8 mouse cellular contexts compared by ENCODE assay signal in the genomic region with DNA sequence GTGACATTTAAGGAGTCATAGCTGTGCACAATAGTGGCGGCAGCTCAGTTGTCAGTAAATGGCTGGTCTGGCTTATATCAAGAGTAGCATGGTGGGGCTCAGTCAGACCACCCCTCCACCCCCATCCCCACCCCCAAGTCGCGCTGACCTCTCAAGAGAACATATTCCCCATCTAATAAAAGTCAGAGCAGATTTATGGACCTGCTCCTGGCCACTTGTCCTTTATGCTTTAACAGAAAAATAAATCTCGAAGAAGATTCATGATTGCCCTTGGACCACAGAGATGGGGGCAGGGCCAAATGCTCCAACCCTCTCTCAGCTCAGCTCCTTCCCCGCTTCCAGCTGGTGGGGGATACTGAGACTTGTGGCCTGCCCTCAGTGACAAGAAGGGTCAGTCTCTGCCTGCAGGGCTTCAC.
A peak's percentile ranks its signal among the peaks of the same experiment; 100 is the strongest.
DNase-seq lines count a peak whose midpoint lies in the region; ATAC-seq and TF ChIP-seq lines count a peak whose summit lies in the region.
"Had no signal": no experiment of that assay in that cellular context is flagged by ENCODE, and none has a peak within 500 bp of the region (broad histone marks: within the 10 kb centered on the region; RNA-seq: fewer than 3 reads in every experiment).

No protein-coding gene starts in this region.

- TF ChIP-seq CTCF in hindbrain, postnatal 0 days (IDR thresholded peaks at IDR 0.05; ENCODE audit: low read depth) = no peak

- H3K9me3 ChIP-seq in hindbrain, embryonic 10.5 days = no peaks in the 10 kb centered on the region
- H3K9me3 ChIP-seq in hindbrain, postnatal 0 days (ENCODE audit: low read length) = no peaks in the 10 kb centered on the region
- no peaks in the 10 kb centered on the region for H3K9me3 ChIP-seq in limb, embryonic 13.5 days

- no peak for DNase-seq in hindbrain, embryonic 10.5 days (ENCODE audit: low spot score)
- DNase-seq in hindbrain, postnatal 0 days (ENCODE audit: low spot score) = no peak
- DNase-seq in adrenal gland, postnatal 10 days = peak; percentile 61
- DNase-seq in embryo, embryonic 11.5 days (ENCODE audit: low read depth, low spot score) = peak; percentile 40
- DNase-seq in spleen, adult 12 weeks (ENCODE audit: low spot score) = no peak
- DNase-seq: lung, postnatal 10 days had no signal

- 57% methylated on average over 5 of the region's 5 CpGs for WGBS in hindbrain, embryonic 10.5 days
- 60% methylated on average over 5 of the region's 5 CpGs for WGBS in hindbrain, postnatal 0 days
- 7% methylated on average over 5 of the region's 5 CpGs for WGBS in limb, embryonic 13.5 days

- H3K9ac ChIP-seq in hindbrain, postnatal 0 days (replicated peaks; ENCODE audit: low read length) = no peak overlapping the region
- H3K9ac ChIP-seq in limb, embryonic 13.5 days = no peak overlapping the region

- H3K4me1 ChIP-seq in hindbrain, embryonic 10.5 days (replicated peaks) = peaks cover 52% of the 10 kb centered on the region
- peaks cover 8% of the 10 kb centered on the region; the same call in 1 of the 2 replicates for H3K4me1 ChIP-seq in hindbrain, postnatal 0 days (ENCODE audit: insufficient read depth, low read length)
- peaks cover 38% of the 10 kb centered on the region for H3K4me1 ChIP-seq in limb, embryonic 13.5 days

- H3K36me3 ChIP-seq in hindbrain, embryonic 10.5 days = no peaks in the 10 kb centered on the region
- H3K36me3 ChIP-seq in hindbrain, postnatal 0 days (ENCODE audit: insufficient read depth, low read length) = no peaks in the 10 kb centered on the region
- no peaks in the 10 kb centered on the region for H3K36me3 ChIP-seq in limb, embryonic 13.5 days

- no peaks in the 10 kb centered on the region for H3K27me3 ChIP-seq in hindbrain, embryonic 10.5 days (ENCODE audit: insufficient read depth, poor library complexity, severe bottlenecking)
- H3K27me3 ChIP-seq in hindbrain, postnatal 0 days (ENCODE audit: insufficient read depth, low read length) = no peaks in the 10 kb centered on the region
- H3K27me3 ChIP-seq in limb, embryonic 13.5 days = no peaks in the 10 kb centered on the region

- no peak for ATAC-seq in hindbrain, postnatal 0 days
- no peak for ATAC-seq in limb, embryonic 13.5 days (ENCODE audit: low FRiP score, low read depth)
- no peak for ATAC-seq in megakaryocyte, adult 5-6 weeks (ENCODE audit: poor library complexity, severe bottlenecking)

- peak overlapping the region; percentile 78 for H3K27ac ChIP-seq in hindbrain, embryonic 10.5 days
- H3K27ac ChIP-seq in hindbrain, postnatal 0 days = no peak overlapping the region
- H3K27ac ChIP-seq in limb, embryonic 13.5 days = no peak overlapping the region

- no peak overlapping the region for H3K4me3 ChIP-seq in hindbrain, embryonic 10.5 days
- H3K4me3 ChIP-seq in hindbrain, postnatal 0 days (ENCODE audit: low read length) = no peak overlapping the region
- no peak overlapping the region for H3K4me3 ChIP-seq in limb, embryonic 13.5 days

- H3K4me2 ChIP-seq in hindbrain, postnatal 0 days (ENCODE audit: low read depth, low read length) = no peak overlapping the region
- peak overlapping the region; percentile 54 for H3K4me2 ChIP-seq in limb, embryonic 13.5 days (replicated peaks)

Comparison
In these comparisons a context has a peak if more than half of its experiments do, and no peak if none do; other contexts are left out.
1. DNase-seq: peak in adrenal gland, postnatal 10 days (single experiment) and embryo, embryonic 11.5 days (single experiment); none in hindbrain, embryonic 10.5 days (single experiment), hindbrain, postnatal 0 days (single experiment) and spleen, adult 12 weeks (single experiment).